Mouse (Mus musculus): Measurements from ENCODE around the gene Kcnc2. TPM values are rescaled to one million over a fixed set of nuclear protein-coding genes. Genes with fewer than 3 reads are reported as not detected.
A peak's percentile ranks its signal among the peaks of the same experiment; 100 is the strongest.
"Not testable (repeated sequence)": the region's sequence is repeated elsewhere in the genome, so short reads cannot be mapped to it uniquely, and the experiment has no call there.

Gene Kcnc2
- 0.96 and 1.2 TPM in 2 replicates for polyA plus RNA-seq (2014; fragmentation: Nextera tagmentation; extraction: Ambion mirVana)

GRCm38 (mm10) chr10:112270887-112271802 is at the start of gene Kcnc2:
Gene Kcnc2, plus strand, starts transcription at chr10:112271121.
- H3K27ac ChIP-seq (ENCODE audit: low read depth, low read length) = no peak within 1 kb of the TSS
- peak; percentile 37; the same call in 1 of the 2 replicates for ATAC-seq (replicated peaks; ENCODE audit: insufficient number of reproducible peaks, low FRiP score, low TSS enrichment)
- peak within 1 kb of the TSS; percentile 53 for H3K4me3 ChIP-seq (ENCODE audit: low read depth, low read length)
- peak within 1 kb of the TSS; percentile 98 for H3K4me2 ChIP-seq
- H3K36me3 ChIP-seq (ENCODE audit: control insufficient read depth, insufficient read depth, low read length) = no peaks in the 10 kb centered on the region
- under 1% methylated on average over 20 of the region's 20 CpGs for WGBS (ENCODE audit: insufficient replicate concordance)
- H3K9me3 ChIP-seq (replicated peaks; ENCODE audit: control insufficient read depth, low read length) = no peaks in the 10 kb centered on the region
- H3K27me3 ChIP-seq (ENCODE audit: control insufficient read depth, insufficient read depth, low read length) = peaks cover 34% of the 10 kb centered on the region
- H3K9ac ChIP-seq (ENCODE audit: low read depth, low read length) = peak within 1 kb of the TSS; percentile 62
- peaks cover 4% of the 10 kb centered on the region; the same call in 1 of the 2 replicates for H3K4me1 ChIP-seq (ENCODE audit: control insufficient read depth, insufficient read depth, low read length)

- 78% methylated on average over 1 of the region's 1 CpGs for WGBS (ENCODE audit: insufficient replicate concordance)
- Histone ChIP-seq H3K4me3 (ENCODE audit: low read depth, low read length) (no peak overlapping the region), H3K36me3 (ENCODE audit: control insufficient read depth, insufficient read depth, low read length) (no peaks in the 10 kb centered on the region), H3K9ac (ENCODE audit: low read depth, low read length) (no peak overlapping the region), H3K4me1 (ENCODE audit: control insufficient read depth, insufficient read depth, low read length) (no peaks in the 10 kb centered on the region), H3K27ac (ENCODE audit: low read depth, low read length) (no peak overlapping the region), H3K27me3 (ENCODE audit: control insufficient read depth, insufficient read depth, low read length) (no peaks in the 10 kb centered on the region), H3K4me2 (no peak overlapping the region), H3K9me3 (replicated peaks; ENCODE audit: control insufficient read depth, low read length) (no peaks in the 10 kb centered on the region)
- no peak for ATAC-seq (replicated peaks; ENCODE audit: insufficient number of reproducible peaks, low FRiP score, low TSS enrichment)
Measured at GRCm38 (mm10) chr10:112227073-112227472, 43.8 kb upstream of the Kcnc2 start.

- not testable (repeated sequence) for H3K9ac ChIP-seq (ENCODE audit: low read depth, low read length); H3K4me3 ChIP-seq (ENCODE audit: low read depth, low read length); H3K4me1 ChIP-seq (ENCODE audit: control insufficient read depth, insufficient read depth, low read length); H3K27ac ChIP-seq (ENCODE audit: low read depth, low read length); H3K27me3 ChIP-seq (ENCODE audit: control insufficient read depth, insufficient read depth, low read length); H3K9me3 ChIP-seq (replicated peaks; ENCODE audit: control insufficient read depth, low read length); ATAC-seq (replicated peaks; ENCODE audit: insufficient number of reproducible peaks, low FRiP score, low TSS enrichment); H3K4me2 ChIP-seq; H3K36me3 ChIP-seq (ENCODE audit: control insufficient read depth, insufficient read depth, low read length)
- 60% methylated on average over 6 of the region's 6 CpGs for WGBS (ENCODE audit: insufficient replicate concordance)
Measured at GRCm38 (mm10) chr10:112229091-112229843, 41.7 kb upstream of the Kcnc2 start.

GRCm38 (mm10) chr10:112232733-112233132 is 38.2 kb upstream of the Kcnc2 start:
- H3K4me1 ChIP-seq (ENCODE audit: control insufficient read depth, insufficient read depth, low read length); H3K9me3 ChIP-seq (replicated peaks; ENCODE audit: control insufficient read depth, low read length); H3K27ac ChIP-seq (ENCODE audit: low read depth, low read length); H3K9ac ChIP-seq (ENCODE audit: low read depth, low read length); H3K4me3 ChIP-seq (ENCODE audit: low read depth, low read length); H3K36me3 ChIP-seq (ENCODE audit: control insufficient read depth, insufficient read depth, low read length); H3K4me2 ChIP-seq; H3K27me3 ChIP-seq (ENCODE audit: control insufficient read depth, insufficient read depth, low read length); ATAC-seq (replicated peaks; ENCODE audit: insufficient number of reproducible peaks, low FRiP score, low TSS enrichment): not testable (repeated sequence)
- WGBS (ENCODE audit: insufficient replicate concordance) = 52% methylated on average over 1 of the region's 1 CpGs

DNA sequence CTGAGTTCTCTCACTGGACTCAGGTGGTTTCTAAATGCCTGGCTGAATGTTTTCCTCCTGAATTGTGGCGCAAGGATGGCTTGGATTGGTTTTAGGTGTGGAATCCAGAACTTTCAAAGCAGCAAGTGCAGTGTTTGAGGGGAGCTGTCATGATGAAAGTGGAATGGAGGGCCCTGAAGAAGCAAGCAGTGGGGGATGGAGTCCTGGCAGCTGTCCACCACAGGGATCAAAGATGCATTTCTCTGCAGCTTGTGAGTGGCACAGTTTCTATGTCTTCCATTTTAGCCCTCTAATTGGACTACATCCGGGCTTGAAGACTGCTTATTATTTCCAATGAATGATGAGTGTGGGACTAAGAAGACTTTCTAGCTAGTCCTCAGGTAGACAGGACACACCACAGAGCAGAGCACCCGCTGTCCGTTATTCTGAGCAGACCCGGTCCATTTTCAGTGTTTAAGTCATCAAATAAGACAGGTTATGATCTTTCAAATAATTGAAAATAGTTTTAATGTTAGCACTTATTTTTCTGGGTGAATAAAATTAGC is 35.5 kb upstream of the Kcnc2 start:
- H3K4me1 ChIP-seq (ENCODE audit: control insufficient read depth, insufficient read depth, low read length); H3K9me3 ChIP-seq (replicated peaks; ENCODE audit: control insufficient read depth, low read length); H3K9ac ChIP-seq (ENCODE audit: low read depth, low read length); H3K27ac ChIP-seq (ENCODE audit: low read depth, low read length); H3K27me3 ChIP-seq (ENCODE audit: control insufficient read depth, insufficient read depth, low read length); ATAC-seq (replicated peaks; ENCODE audit: insufficient number of reproducible peaks, low FRiP score, low TSS enrichment); H3K36me3 ChIP-seq (ENCODE audit: control insufficient read depth, insufficient read depth, low read length); H3K4me2 ChIP-seq; H3K4me3 ChIP-seq (ENCODE audit: low read depth, low read length): not testable (repeated sequence)
- WGBS (ENCODE audit: insufficient replicate concordance) = 79% methylated on average over 5 of the region's 5 CpGs

DNA sequence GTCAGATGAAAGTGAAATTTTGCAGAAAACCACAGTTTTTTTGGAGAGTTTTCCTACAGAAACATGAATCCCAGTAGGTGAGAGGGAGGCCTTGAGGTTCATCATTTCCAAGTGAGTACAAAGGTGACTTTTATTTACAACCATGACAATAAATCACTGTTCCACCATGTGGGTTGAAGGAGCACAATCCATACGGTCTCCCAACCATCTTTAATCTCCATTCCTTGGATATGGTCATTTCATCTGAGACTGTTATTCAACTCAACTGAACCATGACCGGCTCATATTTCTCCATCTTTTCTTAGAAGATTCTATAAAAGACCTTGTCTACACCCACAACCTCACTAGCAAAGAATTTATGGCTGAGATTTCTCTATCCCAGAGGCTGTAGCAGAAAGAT is 22.6 kb upstream of the Kcnc2 start:
- no peak overlapping the region for H3K4me2 ChIP-seq
- WGBS (ENCODE audit: insufficient replicate concordance) = 81% methylated on average over 2 of the region's 2 CpGs
- H3K9me3 ChIP-seq (replicated peaks; ENCODE audit: control insufficient read depth, low read length) = no peaks in the 10 kb centered on the region
- no peak overlapping the region for H3K9ac ChIP-seq (ENCODE audit: low read depth, low read length)
- no peak for ATAC-seq (replicated peaks; ENCODE audit: insufficient number of reproducible peaks, low FRiP score, low TSS enrichment)
- H3K4me1 ChIP-seq (ENCODE audit: control insufficient read depth, insufficient read depth, low read length) = no peaks in the 10 kb centered on the region
- H3K27me3 ChIP-seq (ENCODE audit: control insufficient read depth, insufficient read depth, low read length) = no peaks in the 10 kb centered on the region
- H3K36me3 ChIP-seq (ENCODE audit: control insufficient read depth, insufficient read depth, low read length) = no peaks in the 10 kb centered on the region
- H3K4me3 ChIP-seq (ENCODE audit: low read depth, low read length) = no peak overlapping the region
- H3K27ac ChIP-seq (ENCODE audit: low read depth, low read length) = no peak overlapping the region

GRCm38 (mm10) chr10:112263467-112263866 is 7.5 kb upstream of the Kcnc2 start:
- Histone ChIP-seq H3K27ac (ENCODE audit: low read depth, low read length) (no peak overlapping the region), H3K4me2 (no peak overlapping the region), H3K9me3 (replicated peaks; ENCODE audit: control insufficient read depth, low read length) (no peaks in the 10 kb centered on the region), H3K4me1 (ENCODE audit: control insufficient read depth, insufficient read depth, low read length) (no peaks in the 10 kb centered on the region), H3K4me3 (ENCODE audit: low read depth, low read length) (no peak overlapping the region), H3K27me3 (ENCODE audit: control insufficient read depth, insufficient read depth, low read length) (no peaks in the 10 kb centered on the region), H3K9ac (ENCODE audit: low read depth, low read length) (no peak overlapping the region), H3K36me3 (ENCODE audit: control insufficient read depth, insufficient read depth, low read length) (no peaks in the 10 kb centered on the region)
- no peak for ATAC-seq (replicated peaks; ENCODE audit: insufficient number of reproducible peaks, low FRiP score, low TSS enrichment)
- 81% methylated on average over 3 of the region's 3 CpGs for WGBS (ENCODE audit: insufficient replicate concordance)

DNA sequence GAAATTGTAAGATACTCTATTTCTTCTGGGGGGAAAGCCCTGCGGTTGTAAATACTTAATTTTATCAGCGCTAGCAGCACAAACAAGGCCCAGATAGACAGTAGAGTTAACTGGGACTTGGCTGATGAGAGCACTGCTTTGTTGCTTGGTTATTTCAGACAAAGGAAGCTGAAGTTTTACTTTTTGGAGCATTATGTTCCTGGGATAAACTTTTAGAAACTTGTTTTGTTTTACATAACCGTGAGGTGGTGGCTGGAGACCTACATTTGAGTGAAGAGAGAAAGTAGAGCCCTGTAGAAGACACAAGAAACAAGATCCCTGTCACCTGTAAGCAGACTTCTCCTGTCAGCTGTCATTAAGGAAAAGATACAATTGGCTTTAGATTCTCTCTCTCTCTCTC is 1.4 kb upstream of the Kcnc2 start:
- peaks cover 4% of the 10 kb centered on the region; the same call in 1 of the 2 replicates for H3K4me1 ChIP-seq (ENCODE audit: control insufficient read depth, insufficient read depth, low read length)
- H3K9me3 ChIP-seq (replicated peaks; ENCODE audit: control insufficient read depth, low read length) = no peaks in the 10 kb centered on the region
- 56% methylated on average over 3 of the region's 3 CpGs for WGBS (ENCODE audit: insufficient replicate concordance)
- peak overlapping the region; percentile 98 for H3K4me2 ChIP-seq
- no peak for ATAC-seq (replicated peaks; ENCODE audit: insufficient number of reproducible peaks, low FRiP score, low TSS enrichment)
- peaks cover 34% of the 10 kb centered on the region for H3K27me3 ChIP-seq (ENCODE audit: control insufficient read depth, insufficient read depth, low read length)
- H3K27ac ChIP-seq (ENCODE audit: low read depth, low read length) = no peak overlapping the region
- H3K36me3 ChIP-seq (ENCODE audit: control insufficient read depth, insufficient read depth, low read length) = no peaks in the 10 kb centered on the region
- peak overlapping the region; percentile 53; the same call in 1 of the 2 replicates for H3K4me3 ChIP-seq (ENCODE audit: low read depth, low read length)
- H3K9ac ChIP-seq (ENCODE audit: low read depth, low read length) = no peak overlapping the region

Data from heart, embryonic 11.5 days (tissue).